Mouse (Mus musculus): Measurements from ENCODE around the gene Hip1r.

The Hip1r gene

DNA sequence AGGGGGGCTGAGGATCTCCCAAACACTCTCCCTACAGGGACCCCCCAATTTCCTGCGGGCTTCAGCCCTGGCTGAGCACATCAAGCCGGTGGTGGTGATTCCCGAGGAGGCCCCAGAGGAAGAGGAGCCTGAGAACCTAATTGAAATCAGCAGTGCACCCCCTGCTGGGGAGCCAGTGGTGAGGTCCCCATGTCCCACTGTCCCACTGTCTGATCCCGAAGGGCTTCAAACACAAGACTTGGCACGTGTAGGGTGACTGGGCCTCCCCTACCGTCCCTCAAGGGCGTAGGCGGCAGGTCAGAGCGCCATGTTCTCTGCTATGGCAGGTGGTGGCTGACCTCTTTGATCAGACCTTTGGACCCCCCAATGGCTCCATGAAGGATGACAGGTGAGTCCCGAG lies 22.8 kb downstream of the Hip1r start:
- intact Hi-C loops (cut with DNase I), result loop anchor here (10.0 kb wide), 1 partner anchor 171 kb away; no protein-coding TSS in a partner anchor

DNA sequence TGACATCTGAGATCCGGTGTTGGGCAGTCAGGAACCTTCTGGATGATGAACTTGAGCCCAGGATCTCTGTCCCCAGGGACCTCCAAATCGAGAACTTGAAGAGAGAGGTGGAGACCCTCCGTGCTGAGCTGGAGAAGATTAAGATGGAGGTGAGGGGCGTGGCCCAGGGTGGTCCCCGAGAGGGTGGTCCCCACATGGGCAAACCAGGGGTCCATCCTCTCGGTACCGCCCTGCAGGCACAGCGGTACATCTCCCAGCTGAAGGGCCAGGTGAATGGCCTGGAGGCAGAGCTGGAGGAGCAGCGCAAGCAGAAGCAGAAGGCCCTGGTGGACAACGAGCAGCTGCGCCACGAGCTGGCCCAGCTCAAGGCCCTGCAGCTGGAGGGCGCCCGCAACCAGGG lies 23.3 kb downstream of the Hip1r start:
- intact Hi-C loops (cut with DNase I), result loop anchor here (10.0 kb wide), 1 partner anchor 172 kb away; no protein-coding TSS in a partner anchor

DNA sequence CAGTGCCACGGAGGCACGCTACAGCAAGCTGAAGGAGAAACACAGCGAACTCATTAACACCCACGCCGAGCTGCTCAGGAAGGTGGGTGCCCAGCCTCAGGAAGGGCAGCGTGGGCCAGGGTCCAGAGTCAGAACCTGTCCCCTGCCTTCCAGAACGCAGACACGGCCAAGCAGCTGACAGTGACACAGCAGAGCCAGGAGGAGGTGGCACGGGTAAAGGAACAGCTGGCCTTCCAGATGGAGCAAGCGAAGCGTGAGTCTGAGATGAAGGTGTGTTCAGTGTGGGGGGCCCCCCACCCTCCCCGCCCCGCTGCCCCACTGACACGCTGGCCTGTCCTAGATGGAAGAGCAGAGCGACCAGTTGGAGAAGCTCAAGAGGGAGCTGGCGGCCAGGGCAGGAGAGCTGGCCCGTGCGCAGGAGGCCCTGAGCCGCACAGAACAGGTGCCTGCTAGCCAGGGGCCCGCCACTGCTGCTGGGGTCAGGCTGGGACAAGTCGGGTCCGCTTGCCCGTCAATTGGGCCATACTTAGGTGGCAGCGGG lies 23.9 kb downstream of the Hip1r start:
- intact Hi-C loops (cut with DNase I), result loop anchor here (10.0 kb wide), 1 partner anchor 172 kb away; no protein-coding TSS in a partner anchor

DNA sequence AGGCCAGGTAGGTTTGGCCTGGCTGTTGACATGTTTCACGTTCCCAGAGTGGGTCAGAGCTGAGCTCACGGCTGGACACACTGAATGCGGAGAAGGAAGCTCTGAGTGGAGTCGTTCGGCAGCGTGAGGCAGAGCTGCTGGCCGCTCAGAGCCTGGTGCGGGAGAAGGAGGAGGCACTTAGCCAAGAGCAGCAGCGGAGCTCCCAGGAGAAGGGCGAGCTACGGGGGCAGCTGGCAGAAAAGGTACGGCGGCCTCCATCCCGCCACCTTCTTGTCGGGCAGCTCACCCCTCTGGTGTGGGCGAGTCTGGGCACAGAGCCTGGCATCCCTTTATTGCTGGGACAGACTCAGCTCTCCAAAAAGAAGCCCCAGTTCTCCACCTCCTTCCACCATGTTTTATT lies 24.4 kb downstream of the Hip1r start:
- intact Hi-C loops (cut with DNase I), result loop anchor here (10.0 kb wide), 1 partner anchor 173 kb away; no protein-coding TSS in a partner anchor

DNA sequence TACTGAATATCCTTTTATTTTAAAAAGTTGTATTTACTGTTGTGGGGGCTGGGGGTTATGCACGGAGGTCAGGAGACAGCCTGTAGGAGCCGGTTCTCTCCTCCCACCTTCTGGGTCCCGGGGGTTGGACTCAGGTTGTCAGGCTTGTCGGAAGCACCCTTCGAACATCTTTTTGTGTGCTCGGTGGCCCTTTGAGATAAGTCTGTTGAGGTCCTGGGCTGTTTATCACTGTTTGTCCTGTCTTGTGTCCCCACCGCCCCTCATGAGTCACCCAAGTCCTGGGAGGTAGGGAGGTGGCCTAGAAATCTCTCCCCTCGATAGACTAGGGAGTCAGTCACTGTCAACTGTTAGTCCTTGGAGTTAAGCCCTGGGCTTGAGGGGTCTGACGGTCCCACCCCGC lies 24.9 kb downstream of the Hip1r start:
- intact Hi-C loops (cut with DNase I), result loop anchor here (10.0 kb wide), 1 partner anchor 174 kb away; no protein-coding TSS in a partner anchor

DNA sequence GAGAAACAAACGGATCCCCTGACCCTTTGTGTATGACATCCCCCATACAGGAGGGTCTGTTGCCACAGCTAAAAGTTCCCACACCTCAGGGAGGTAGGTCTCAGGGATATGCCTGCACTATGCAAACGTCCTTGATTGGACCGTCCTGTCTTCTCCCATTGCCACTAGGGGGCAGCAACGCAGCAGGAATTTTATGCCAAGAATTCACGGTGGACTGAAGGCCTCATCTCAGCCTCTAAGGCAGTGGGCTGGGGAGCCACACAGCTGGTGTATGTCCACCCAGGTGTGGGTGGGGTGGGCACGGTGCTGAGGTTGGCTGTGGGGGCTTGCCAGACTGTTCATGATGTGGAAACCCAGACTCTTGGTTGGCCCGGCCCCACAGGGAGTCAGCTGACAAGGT lies 27.4 kb downstream of the Hip1r start:
- intact Hi-C loops (cut with DNase I), result loop anchor here (1.0 to 5.0 kb wide), 2 partner anchors 46 to 83 kb away; no protein-coding TSS in a partner anchor

DNA sequence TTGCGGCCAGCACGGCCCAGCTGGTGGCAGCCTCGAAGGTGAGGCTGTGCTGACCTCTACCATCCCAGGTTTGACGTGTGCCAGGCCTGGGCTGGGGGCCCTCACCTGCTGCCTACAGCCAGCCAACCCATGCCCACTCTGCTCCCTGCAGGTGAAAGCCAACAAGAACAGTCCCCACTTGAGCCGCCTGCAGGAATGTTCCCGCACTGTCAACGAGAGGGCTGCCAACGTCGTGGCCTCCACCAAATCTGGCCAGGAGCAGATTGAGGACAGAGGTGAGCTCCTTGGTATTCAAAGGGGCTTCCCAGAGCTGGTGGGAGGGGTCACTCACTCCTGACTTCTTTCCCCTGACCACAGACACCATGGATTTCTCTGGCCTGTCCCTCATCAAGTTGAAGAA lies 27.8 kb downstream of the Hip1r start:
- intact Hi-C loops (cut with DNase I), result loop anchor here (5.0 kb wide), 1 partner anchor 46 kb away; no protein-coding TSS in a partner anchor

DNA sequence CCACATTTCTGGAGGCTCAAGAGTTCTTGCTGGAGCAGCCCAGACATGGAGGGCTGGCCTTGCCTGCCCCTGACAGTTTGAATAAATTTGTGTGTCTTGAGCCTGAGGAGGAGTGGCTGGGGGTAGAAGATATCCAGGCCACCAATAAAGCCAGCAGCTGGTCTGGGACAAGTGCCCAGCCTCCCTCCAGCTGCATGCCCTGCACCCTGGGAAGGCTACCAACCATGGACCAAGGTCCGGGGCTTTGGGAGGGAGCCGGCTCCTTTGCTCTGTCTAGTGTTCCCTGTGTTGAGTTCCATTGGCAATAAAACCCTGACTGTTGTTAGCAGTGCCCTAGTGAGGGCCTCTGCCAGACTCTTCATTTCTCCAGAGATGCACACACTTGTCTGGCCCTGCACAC lies 29.4 kb downstream of the Hip1r start:
- intact Hi-C loops (cut with DNase I), result loop anchor here (5.0 kb wide), 1 partner anchor 44 kb away; no protein-coding TSS in a partner anchor

DNA sequence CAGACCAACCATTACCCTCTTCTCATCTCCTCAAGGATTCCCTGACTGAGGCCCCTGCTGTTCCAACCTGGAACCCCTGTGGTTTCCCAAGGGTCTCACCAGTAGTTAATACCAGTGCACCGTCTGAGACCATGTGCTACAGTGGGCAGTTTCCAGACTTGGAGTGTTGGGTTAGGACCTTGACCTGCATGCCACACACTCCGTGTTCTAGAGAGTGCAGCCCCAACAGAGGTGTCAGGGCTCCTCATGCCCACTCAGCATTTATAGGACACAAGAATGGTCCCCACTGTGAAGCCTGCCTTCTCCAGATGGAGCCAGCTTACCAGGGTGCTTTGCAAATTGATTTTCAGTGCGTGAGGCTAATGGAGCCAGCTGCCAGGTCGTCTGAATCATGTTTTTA lies 29.9 kb downstream of the Hip1r start:
- intact Hi-C loops (cut with DNase I), result loop anchor here (5.0 kb wide), 1 partner anchor 44 kb away; no protein-coding TSS in a partner anchor

DNA sequence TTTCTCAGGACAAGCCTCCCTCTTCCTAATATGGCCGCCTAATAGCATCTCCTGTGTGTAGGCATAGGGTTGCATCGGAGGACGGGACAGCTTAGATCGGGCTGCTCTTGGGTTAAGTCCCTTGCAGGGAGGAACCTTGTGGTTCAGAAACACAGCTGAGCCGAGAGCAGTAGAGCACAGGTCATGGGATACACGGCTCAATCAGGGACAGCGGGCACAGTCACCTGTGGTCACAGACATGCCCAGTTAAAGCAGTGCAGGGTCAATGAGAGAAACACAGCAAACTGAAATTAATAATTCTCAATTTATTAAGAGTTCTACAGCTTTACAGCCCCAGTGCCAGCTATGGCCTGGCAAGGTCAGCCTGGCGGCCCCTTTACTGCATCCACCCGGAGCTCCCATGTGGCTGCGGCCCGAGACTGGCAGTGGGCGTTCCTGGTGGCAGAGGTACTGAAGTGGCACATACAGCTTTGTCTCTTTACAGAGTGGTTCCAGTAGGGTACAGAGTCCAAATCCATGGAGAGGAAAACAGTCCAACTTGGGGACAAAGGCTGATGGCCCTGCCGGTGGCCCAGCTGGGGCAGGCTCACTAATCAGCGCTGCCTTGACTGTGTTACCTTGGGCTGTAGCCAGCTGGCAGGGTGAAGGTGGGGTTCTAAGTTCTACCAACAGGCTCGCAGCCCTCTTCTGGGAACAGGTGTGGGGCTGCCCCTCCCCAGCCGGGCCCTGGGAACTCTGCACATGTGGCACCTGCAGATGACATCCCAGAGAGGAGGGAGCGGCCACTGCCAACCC lies 31.1 kb downstream of the Hip1r start:
- intact Hi-C loops (cut with DNase I), result loop anchor here (5.0 kb wide), 1 partner anchor 43 kb away; no protein-coding TSS in a partner anchor

DNA sequence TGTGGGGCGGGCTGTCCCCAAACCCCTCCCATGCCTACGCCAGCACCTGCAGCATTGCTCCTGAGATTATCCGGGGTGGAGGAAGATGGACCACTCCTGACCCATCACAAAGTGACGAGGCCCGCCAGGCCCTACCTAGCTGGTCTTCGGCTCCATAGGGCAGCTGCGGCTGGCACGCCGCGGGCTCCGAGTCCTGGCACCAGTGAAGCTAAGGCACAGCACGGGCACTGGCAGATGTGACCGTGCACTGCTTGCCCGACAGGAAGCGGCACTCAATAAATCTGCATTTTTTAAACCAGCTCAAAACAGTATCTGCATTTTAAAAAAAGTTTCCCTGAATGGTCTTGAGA lies 31.7 kb downstream of the Hip1r start:
- intact Hi-C loops (cut with DNase I), result no loop called here

DNA sequence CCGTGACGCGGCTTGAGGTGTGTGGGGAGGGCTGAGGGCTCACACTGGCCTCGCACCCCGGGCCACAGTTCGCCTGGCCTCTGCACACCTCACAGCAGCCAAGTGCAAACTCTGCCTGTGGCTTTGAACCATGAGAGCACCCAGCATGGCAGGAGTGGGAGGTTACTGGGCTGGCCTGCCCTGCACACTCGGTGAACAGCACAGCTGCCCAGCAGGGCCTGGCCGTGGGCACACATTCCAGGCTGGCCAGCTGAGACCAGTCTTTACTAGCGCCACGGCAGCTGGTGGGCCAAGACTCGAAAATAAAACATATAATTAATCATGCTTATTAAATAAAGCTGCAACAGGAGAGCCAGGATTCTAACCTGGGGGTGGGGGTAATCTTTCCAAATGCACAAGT lies 32.2 kb downstream of the Hip1r start:
- intact Hi-C loops (cut with DNase I), result no loop called here

DNA sequence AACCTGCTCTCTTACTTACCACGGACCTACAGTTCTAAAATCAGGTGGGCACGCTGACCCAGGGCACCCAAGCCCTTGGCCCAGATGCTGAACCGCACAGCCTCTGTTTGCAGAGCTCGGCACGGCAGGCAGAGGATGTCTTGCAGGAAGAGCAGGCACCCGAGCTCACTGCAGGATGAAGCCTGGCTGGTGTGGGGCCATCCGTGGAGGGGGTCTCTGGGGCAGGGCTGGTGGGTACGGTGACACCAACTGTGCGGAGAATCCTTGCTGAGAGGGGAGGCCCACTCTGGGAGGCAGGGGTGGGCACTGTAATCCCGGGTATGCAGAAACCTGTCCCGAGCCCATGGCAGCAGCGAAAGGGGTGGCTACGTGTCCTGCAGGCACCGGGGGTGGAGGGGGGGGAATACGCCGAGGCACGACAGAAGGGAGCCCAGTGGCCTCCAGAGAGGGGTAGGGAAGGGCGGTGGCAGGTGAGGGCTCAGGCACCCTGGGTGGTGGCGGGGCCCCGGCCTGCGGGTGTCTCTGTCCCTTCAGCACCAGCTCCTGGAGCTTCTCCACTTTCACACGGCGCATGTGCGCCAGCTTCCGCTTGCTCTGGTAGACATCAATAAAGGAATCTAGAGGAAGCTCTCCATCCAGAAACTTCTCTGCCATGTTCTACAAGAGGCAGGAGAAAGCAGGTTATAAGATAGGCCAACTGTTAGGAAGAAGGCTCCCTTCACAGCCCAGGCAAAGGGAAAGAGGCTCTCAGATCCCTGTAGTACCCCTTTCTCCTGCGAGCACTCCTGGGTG lies 32.9 kb downstream of the Hip1r start:
- intact Hi-C loops (cut with DNase I), result no loop called here

DNA sequence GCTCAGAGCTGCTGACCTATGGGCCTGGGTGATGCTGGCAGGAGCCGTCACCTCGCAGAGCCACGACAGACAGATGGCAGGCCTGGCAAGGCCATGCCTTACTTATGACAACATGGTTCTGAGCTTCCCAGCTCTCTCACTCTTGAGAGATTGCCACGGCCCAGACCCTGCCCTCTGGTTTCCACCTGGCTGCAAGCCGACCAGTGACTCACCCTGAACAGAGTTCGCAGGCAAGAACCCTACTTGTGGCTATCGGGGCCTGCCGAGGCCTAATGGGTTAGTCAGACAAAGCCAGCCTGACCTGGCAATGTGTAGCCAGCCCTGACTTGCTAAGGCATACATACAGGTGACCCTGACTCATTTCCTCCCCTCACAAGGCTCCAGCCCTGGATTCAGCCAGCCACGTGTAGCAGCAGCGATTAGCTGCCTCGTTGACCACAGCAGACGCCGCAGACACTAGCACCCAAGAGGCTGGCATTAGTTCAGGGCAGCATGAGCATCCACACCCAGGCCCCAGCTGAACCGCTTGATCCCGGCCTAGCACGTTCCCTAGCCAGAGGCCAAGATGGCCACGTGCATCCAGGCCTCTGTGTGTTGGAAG lies 33.6 kb downstream of the Hip1r start:
- intact Hi-C loops (cut with DNase I), result no loop called here

DNA sequence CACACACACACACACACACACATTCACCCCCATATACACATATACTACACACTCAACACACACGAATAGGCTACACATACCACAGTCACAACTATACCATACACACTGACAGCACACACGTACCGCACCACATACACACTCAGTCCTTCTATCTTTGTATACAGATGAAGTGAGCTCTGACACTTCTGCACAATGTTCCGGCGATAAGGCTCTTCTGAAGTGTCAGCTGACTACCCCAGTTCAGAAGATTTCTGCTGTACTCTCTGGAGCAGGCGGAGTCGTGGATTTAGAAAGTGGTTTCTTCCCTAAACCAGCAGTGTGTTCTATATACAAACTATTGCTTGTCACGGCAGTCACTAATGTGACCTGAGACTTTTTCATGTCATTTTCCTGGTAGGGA lies 36.6 kb downstream of the Hip1r start:
- intact Hi-C loops (cut with DNase I), result no loop called here

DNA sequence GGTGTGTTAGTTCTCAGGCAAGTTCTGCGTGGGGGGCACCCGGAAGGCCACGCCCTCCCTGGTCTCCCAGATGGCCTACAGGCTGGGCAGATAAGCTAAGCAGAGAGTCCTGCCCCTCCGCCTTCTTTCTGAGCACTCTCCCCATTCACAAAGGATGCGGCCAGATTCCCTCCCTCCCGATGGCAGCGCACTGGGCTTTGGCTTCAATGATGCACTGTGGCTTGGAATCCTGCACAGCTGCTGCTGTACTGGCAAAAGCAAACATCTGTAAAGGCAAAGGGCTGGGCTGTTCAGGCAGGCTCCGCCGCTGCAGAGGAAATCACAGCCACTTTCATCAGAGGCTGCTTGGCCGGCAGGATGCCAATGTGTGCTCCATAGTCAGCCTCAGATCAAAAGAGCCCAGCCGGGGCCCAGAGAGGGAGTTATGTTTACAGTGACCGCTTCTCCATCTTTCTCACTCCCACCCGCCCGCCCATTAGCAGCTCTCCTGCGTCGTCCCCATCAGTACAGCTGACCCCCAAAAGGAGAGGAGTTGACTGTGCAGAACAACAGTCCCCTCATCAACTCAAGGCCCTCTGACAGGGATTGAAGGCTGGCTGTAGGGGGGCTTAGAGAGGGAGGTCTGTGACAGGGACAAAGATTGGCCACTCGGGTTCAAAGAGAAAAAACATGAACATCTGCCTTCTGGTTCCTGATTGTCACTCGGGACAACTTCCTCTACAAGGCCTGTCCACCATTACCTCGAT lies 37.7 kb downstream of the Hip1r start:
- intact Hi-C loops (cut with DNase I), result no loop called here

DNA sequence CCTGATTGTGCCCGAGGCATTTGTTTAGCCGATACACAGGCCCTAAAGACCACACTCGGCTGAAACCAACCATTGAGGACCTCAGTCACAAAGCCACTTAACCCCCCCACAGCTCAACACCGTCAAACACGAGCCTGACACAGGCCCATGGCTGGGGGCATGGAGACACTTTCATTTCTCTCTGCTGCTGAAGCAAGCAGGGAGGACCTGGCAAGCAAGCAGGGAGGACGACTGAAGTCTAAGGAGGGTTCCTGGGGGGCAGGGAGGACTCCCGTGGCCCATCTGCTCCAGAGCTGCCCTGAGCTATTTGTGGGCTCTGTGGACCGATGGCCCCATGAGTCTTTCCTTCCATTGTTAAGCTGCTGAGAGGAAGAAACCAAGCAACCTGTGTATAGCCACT lies 38.5 kb downstream of the Hip1r start:
- intact Hi-C loops (cut with DNase I), result no loop called here

DNA sequence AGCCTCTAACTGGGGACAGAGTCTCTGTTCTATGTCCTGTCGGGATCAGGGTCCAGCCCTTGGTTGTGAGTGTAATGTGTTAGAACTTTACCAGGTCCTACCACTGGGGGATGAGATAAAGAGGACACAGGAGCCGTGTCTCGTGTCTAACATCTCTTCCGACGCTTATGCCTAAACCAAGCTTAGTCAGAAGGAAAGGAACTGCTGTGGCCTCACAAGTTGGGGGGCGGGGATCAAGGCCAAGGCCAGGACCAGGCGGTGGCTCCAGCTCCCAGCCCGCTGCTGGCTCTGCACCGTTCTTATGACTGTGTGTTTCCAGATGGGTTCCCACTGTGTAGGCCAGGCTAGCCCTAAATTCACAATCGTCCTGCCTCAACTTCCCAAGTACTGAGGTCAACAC lies 39.5 kb downstream of the Hip1r start:
- intact Hi-C loops (cut with DNase I), result no loop called here

DNA sequence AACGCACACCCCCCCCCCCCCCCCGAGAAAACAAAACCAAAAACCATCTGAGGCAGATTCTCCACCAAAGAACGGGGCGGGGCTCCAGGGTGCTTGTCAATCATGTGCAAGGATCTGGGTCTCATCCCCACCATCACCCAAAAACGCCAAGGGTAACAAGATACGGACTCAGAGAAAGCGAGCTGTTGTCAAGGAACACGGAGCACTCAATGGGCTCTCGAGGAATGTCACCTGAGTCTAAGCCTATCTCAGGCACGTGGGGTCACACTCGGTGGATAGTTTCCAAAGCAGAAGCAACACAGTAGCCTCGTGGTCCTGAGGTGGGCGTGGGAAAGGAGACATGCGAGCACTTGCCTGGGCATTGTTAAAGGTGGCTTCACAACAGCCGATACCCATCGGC lies 40.3 kb downstream of the Hip1r start:
- intact Hi-C loops (cut with DNase I), result no loop called here

DNA sequence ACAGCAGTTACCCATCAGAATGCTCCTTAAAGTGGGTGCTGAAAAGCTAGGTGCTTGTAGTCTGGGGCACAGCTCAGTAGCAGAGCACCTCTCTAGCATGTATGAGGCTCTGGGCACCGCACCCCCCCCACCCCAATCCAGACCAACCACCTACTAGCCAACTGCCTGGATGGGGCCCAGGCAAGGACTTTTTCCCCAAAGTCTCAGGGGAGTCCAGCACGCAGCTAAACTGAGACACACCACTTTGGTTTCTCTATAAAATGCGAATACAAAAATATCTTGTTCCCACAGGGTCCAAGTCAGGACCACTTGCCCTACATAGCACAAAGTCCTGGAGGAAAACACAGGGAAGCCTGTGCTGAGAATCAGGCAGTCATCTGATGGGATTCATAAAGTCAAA lies 40.8 kb downstream of the Hip1r start:
- intact Hi-C loops (cut with DNase I), result no loop called here

DNA sequence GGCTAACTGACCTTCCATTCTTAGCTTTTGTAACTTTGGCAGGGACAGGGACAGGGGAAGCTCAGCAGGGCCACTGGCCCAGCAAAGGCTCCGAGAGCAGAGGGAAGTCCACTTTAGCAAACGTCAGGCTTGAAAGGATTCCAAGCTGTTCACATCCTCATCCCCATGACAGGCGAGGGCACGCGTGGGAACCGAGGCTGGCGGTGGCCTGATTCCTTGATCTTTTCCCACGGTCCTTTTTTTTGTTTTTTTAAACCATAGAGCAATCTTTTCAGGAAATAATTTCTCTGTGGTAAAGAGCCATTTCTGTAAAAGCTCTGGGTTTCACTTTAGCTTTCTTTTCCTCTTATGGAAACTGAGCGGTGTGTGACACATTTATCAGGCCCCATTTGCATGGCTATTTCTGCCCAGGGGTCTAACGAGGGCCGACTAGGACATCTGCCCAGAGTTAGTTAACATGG lies 41.4 kb downstream of the Hip1r start:
- intact Hi-C loops (cut with DNase I), result no loop called here

Data from adrenal gland (tissue).